Mouse (Mus musculus): ENCODE measurements around the gene Eml6.
"Not testable (repeated sequence)": the region's sequence is repeated elsewhere in the genome, so short reads cannot be mapped to it uniquely, and the experiment has no call there.

DNA sequence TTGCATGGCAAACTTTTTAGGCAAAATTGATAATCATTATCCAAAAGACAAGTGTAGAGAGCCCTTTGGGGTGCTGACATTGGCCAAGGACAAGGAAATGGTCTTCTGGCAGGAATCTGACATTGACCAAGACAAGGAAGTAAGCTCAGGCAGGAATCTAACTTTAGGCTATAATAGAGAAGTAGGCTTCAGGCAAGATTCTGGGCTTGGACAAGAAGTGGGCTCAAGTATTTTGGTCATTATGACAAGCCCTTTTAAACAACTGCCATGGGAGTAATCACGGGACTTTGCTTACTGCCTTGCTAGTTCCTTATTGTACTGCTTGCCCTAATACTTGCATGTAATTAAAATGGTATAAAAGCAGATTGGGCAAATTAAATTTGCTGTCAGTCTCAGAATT is 151.1 kb downstream of the Eml6 start:
- not testable (repeated sequence) for TF ChIP-seq HCFC1 (IDR thresholded peaks at IDR 0.05; ENCODE audit: borderline replicate concordance, insufficient read depth, low read length); ZC3H11A (IDR thresholded peaks at IDR 0.05; ENCODE audit: borderline replicate concordance, low read depth, low read length); ZNF384 (IDR thresholded peaks at IDR 0.05; ENCODE audit: low read depth, low read length); CHD2 (IDR thresholded peaks at IDR 0.05; ENCODE audit: low read depth, low read length); MAFK (IDR thresholded peaks at IDR 0.05; ENCODE audit: insufficient read depth, low read depth, low read length)
